Mouse (Mus musculus) urinary bladder, postnatal 14 days (tissue): ENCODE measurements at regions not wholly inside any gene's neighbourhood (a gene's known extent, or its start where the extent isn't known, plus 50 kb on each side); places are given as distances from the start of the nearest gene placed in this dataset.
"Not testable (repeated sequence)": the region's sequence is repeated elsewhere in the genome, so short reads cannot be mapped to it uniquely, and the experiment has no call there.

ENCODE experiments used
- DNase-seq: peaks from one replicate; pipeline ENCODE4 v3.0.0; 2021; ENCODE audit warnings: low spot score

GRCm38 (mm10) chr14:13055198-13055597, 229.4 kb upstream of the Synpr start:
- no peak for DNase-seq

DNA sequence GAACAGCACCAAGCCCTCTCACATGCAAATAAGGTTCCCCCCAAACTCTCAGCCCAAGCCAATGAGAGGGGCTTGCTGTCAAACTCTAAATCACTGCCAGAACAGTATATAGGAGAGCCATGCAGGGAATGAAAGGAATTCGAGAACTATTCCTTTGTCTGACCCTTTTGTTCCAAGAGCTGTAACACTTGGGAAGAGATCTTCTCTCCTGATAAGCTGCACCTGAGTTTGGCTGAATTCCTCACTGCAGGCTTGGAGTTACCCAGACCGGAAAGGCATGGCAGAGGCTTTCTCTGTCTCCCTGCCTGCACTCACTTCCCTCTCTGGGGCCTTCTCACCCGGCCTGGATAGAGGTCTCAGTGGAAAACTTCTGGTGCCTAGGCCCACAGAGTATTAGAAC, 219.7 kb upstream of the Cadps start:
- DNase-seq, result not testable (repeated sequence)

GRCm38 (mm10) chr14:13041741-13042140, 218.9 kb upstream of the Cadps start:
- no peak for DNase-seq

DNA sequence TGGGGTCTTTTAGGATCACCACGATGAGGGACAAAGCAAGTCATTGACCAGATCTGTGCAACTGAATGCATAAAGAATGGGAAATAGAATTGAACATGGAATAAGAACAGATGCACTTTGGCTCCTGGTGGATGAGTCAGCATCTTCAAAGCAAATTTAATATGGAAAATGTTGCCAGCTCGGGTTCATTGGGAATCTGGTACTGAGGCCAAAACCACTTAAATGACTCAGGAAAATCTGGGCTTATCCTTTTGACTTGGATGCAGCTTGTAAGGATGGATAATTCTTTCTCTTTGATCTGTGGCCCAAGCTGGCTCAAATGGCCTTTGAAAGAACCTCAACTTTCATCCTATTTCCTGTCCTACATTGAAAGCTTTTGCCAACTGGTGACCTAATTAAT, 217.3 kb upstream of the Cadps start:
- DNase-seq, result no peak

- DNase-seq, result no peak
Measured at GRCm38 (mm10) chr14:13037426-13037825, 214.5 kb upstream of the Cadps start.

DNA sequence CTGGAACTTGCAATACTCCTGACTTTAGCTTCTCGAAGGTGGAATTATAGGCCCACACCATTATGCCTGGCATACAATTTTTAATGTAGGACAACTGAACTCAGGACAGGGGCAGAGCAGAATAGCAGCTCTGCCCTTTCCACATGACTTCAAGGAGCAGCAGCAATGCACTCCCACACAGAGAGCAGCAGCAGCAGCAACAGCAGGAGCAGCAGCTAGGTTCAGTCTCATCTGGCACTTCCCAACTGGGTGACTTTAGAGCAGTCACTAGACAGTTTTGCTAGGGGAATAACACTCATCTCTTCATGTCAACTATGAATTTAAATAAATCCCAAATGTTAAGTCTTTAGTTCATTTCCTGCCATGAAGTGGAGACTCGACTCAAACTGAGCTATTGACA, 206.9 kb upstream of the Cadps start:
- no peak for DNase-seq

DNA sequence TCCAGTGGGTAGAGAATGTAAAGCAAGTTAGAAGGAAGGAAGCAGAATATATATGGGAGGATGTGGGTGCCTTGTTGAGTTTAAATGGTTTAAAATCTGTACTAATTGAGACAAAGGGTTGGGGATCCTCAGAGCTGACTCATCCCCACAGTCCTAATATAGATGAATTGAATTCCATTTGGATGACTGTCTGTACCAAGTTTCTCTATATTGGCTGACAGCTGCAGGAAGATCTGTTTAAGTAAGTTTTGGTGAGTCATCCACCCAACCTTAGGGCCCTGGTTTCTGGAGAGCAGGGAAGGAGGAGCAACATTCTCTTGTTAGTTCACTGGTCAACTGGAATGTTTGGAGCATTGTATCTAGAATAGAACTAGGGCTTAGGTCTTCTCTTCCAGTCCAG, 199.9 kb upstream of the Cadps start:
- DNase-seq, result no peak

DNA sequence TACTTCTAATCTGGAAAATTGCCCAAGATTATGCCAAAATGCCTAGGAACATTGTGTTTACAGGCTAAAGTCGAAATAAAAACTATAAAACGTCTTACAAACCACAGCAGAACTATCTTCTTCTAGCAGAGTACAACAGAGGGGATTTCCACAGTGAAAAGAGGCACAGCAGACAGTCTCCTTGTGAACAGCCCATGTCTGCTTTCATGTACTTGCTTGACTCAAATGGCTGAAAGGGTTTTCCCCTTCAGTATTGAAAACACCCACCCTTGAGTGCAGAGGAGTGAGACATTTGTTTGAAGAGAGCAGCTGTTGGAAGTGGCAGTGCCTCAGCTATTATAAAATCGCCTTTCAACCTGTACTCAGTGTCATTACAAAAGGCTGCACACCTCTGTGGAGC, 188.2 kb upstream of the Cadps start:
- DNase-seq, result no peak

DNA sequence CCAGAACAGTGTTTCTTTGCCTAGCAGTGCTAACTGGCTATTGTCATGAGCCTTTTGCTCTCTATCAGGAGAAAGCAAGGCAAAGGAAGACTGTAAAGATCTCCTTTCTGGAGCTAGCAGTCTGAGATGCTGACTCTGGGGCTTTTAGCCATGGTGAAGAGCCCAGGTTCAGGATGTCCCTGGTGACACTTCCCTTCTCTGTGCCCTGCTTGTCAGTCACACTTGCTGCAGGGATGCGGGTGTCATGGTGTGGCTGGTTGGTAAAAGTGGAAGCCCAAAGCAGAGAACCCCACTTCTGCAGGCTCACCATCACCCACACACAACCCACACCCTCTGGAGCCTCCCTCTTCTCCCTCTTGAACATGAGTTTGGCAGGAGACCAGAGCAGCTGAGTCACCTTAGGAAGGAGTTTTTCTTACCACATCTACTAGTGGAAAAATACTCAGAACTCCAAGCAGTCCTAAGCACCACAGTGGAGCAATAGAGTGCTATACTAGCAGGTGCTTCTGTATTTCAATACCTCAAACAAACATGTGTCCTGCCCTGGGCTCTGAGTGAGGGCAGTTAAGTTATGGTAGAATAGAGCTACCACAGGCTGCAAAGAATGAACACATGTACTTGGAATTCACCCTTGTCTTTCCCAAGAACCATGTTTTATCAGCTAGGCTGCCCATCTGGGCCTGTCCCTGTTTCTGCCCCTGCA, 178.3 kb upstream of the Cadps start:
- DNase-seq, result peak; percentile 7

GRCm38 (mm10) chr14:12979416-12979815, 156.5 kb upstream of the Cadps start:
- no peak for DNase-seq

GRCm38 (mm10) chr14:12966441-12966840, 143.6 kb upstream of the Cadps start:
- DNase-seq, result no peak

DNA sequence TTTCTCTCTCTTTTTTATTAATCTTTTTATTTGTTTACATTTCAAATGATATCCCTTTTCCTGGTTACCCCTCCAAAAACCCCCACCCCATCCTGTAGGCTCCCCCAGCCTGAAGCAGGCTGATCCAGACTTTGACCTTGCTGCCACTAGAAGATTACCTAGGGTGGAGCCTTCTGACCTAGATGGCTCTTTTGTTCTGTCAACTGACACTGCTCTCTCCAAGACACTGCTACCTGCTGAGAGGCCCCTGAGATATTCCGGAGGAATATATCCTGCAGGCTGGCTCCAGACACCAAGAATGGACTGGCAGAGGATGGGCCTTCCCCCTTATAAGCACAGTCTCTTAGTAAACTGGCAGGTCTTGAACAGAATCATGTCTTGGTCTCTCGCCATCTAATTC, 135.0 kb upstream of the Cadps start:
- not testable (repeated sequence) for DNase-seq

DNA sequence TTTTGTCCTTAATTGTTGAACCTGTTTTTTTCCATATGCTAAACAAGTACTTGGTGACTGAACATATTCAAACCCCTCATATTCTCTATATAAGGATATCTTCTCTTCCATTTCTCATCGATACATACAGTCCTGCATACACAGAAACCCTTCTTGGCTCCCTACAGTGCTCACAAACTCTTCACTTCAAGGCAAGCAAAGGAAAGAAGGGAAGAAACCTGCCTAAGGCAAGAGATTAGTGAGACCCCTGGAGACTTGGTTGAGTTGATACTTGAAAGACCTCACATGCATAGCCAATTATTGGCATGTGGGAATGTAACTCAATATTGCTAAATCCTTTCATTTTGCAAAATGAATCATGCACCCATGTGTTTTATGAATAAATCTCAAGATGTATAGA, 128.0 kb upstream of the Cadps start:
- no peak for DNase-seq

DNA sequence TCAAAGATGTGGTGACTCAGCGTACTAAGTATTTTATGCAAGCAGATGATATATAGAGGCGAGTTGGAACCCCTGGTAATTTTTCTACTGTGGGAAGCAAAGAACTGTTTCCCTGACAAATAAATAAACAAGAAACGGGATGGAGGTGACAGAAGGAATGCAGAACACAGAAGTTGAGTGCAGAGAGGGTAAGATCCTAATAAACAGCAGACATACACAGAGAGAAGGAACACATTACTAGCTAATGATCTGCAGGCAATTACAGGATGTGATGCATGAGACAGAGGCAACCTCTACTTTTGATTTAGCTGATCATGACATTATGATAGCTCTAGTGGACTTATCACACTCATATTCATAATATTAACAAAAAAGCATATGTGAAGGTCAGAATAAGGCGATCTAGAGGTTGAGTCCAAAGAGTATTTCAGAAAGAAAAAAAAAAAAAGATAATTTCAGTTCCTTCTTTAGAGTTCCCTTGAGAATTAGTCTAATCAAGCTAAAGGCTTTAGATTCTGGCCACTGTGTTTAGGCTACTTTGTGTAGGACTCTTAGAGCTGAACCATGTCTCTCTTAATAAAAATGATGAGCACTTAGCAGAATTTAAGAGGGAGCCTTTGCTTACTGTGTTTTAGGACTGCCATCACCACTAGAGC, 115.9 kb upstream of the Cadps start:
- no peak for DNase-seq

- no peak for DNase-seq
Measured at GRCm38 (mm10) chr14:12936343-12936742, 113.5 kb upstream of the Cadps start.

- DNase-seq, result no peak
Measured at GRCm38 (mm10) chr14:12931668-12932384, 108.9 kb upstream of the Cadps start.

DNA sequence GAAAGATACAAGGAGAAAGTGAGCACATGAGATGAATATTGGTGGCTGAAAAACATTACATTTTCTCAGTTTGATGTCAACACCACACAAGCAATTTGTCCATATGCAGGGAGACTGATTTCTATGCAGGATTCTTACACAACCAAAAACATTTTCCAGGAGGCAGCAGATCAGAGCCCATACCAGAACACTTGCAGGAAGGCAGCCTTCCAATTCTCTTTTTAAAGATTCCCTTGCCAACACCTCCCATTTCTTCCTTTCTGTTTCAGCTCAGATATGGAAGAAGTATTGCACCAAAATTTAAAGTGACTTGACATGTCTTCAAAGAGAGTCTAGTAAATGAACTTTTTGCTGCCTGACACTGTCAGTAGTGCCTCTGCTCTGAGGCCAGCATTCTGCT, 100.7 kb upstream of the Cadps start:
- no peak for DNase-seq

DNA sequence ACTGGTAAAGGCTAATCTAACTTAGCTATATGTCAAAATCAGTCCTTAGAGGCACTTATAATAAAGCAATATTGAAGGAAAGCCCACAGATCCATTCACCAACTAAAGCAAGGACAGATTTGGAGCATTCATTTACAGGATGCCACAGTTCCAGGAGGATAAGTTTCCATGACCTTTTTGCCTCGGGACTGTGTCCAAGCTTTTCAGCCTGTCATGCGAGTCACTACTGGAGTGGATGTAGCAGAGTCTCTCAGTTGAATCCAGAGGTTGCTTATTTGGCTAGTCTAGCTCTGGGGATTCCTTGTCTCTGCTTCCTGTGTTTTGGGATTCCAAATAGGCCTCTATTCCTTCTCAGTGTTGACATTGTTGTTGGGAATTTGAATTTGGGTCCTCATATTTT, 92.6 kb upstream of the Cadps start:
- DNase-seq, result no peak

- DNase-seq, result no peak
Measured at GRCm38 (mm10) chr14:12913956-12914355, 91.1 kb upstream of the Cadps start.

DNA sequence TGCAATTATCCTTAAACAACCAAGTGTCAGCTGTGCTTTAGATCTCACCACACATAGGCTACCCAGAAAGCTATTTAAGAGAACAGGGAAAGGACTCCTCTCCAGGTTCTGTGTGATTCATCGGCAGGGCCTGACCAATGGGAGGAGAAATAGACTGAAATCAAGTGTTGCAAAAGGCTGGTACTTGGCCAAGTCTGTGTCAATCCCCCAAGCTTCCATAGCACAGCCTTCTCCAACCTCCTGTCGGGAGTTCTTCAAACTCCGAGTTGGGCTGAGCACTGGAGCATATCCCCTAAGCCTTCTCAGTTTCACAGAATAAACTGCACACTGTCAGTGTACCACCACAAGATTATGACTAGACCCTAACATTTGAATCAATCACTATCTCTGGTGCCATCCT, 90.5 kb upstream of the Cadps start:
- no peak for DNase-seq

DNA sequence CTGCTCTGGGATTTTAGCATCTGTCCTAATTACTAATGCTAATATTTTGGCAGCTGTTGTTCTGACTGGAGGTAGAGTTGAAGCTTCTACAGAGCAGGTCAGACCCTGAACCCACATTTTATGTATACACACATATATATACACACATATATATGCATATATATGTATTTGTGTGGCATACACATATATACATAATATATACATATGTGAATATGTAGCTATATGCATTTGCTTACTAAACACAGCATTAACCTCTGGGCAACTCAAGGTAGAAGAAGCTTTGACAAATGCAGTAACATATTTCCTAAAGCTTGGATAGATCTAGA, 54.4 kb upstream of the Cadps start:
- no peak for DNase-seq

DNA sequence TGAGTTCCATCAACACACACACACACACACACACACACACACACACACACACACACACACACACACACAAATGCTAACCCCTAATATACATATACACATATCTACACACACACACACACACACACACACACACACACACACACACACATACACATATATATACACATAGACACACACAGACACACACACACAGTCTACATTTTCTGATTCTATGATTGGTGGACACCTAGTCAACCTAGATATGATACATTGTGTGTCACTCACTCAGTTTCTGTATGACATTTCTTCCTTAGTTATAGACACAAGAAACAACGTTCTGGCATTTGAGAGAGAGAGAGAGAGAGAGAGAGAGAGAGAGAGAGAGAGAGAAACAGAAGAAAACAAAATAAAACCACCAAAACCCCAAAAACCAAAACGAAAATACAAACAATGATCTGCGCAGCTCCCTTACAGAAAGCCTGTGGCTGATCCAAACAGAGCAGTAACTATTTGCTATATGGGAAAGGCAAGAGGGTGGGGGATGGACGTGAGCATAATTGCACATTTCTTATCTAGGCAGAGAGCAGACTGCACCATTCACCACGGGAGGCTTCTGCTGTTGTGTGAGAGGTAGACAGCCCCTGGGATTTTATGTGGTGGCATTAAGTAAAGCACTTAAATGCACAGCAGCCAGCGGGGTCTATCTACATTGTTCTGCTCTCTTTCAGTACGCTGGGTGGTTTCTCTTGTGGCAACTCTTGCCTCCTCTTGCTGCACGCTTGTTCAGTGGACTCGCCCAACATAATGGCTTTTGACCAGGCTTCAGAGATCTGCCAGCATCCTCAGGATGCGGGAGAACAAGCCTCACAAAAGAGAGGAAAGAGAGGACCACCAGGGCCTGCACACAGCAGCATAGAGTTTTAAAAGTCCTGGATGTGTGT, 53.8 kb upstream of the Cadps start:
- DNase-seq, result no peak
